Comparison of ENCODE assay signal across 14 mouse cellular contexts in the genomic region with DNA sequence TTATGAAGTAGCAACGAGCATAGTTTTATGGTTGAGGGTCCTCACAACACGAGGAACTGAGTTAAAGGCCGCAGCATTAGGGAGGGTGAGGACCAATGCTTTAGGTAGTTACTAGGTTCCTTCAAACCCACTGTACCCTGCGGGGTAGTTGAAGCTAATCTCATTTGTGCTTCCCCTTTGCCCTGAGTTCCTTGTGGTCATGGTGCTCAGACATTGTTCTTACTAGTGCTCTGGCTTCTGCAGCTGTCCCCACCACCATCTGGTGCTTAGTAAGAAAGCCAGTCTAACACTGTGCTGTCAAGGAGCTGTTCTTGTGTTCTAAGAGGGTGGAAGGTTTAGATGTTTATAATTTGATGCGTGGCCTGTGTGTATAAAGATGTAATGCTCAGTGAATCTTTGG. TPM values are rescaled to one million over a fixed set of nuclear protein-coding genes. Genes with fewer than 3 reads are reported as not detected.
DNase-seq lines count a peak whose midpoint lies in the region; ATAC-seq and TF ChIP-seq lines count a peak whose summit lies in the region.
"Had no signal": no experiment of that assay in that cellular context is flagged by ENCODE, and none has a peak within 500 bp of the region (broad histone marks: within the 10 kb centered on the region; RNA-seq: fewer than 3 reads in every experiment).

No protein-coding gene starts in this region.

- no peak for ATAC-seq in heart, embryonic 11.5 days (replicated peaks; ENCODE audit: insufficient number of reproducible peaks, low FRiP score, low TSS enrichment)
- no peak for ATAC-seq in intestine, embryonic 16.5 days
- ATAC-seq in intestine, postnatal 0 days, result no peak

- WGBS in heart, embryonic 11.5 days (ENCODE audit: insufficient replicate concordance), result 54% methylated on average over 5 of the region's 5 CpGs
- 63% methylated on average over 5 of the region's 5 CpGs for WGBS in intestine, embryonic 16.5 days
- WGBS in intestine, postnatal 0 days, result 68% methylated on average over 5 of the region's 5 CpGs

- no peaks in the 10 kb centered on the region for H3K27me3 ChIP-seq in heart, embryonic 11.5 days (ENCODE audit: control insufficient read depth, insufficient read depth, low read length)
- H3K27me3 ChIP-seq in intestine, embryonic 16.5 days (replicated peaks; ENCODE audit: control insufficient read depth, insufficient read depth, low read length), result no peaks in the 10 kb centered on the region
- H3K27me3 ChIP-seq in intestine, postnatal 0 days (replicated peaks; ENCODE audit: control insufficient read depth, insufficient read depth, low read length), result no peaks in the 10 kb centered on the region
- H3K27me3 ChIP-seq in myocyte (ENCODE audit: control insufficient read depth, insufficient read depth, insufficient read length), result no peaks in the 10 kb centered on the region

- no peak overlapping the region for H3K9ac ChIP-seq in heart, embryonic 11.5 days (ENCODE audit: low read depth, low read length)
- H3K9ac ChIP-seq in intestine, embryonic 16.5 days (ENCODE audit: low read depth, low read length), result no peak overlapping the region
- H3K9ac ChIP-seq in intestine, postnatal 0 days (ENCODE audit: low read depth, low read length), result no peak overlapping the region
- H3K9ac ChIP-seq: lung, embryonic 14.5 days had no signal

- no peak for TF ChIP-seq POLR2A in embryonic fibroblast, embryonic 13.5 days (IDR thresholded peaks at IDR 0.05; ENCODE audit: low read depth, low read length)
- TF ChIP-seq POLR2A in myocyte (IDR thresholded peaks at IDR 0.05; ENCODE audit: insufficient read length, low read depth), result no peak

- no peaks in the 10 kb centered on the region for H3K9me3 ChIP-seq in heart, embryonic 11.5 days (replicated peaks; ENCODE audit: control insufficient read depth, low read length)
- H3K9me3 ChIP-seq in intestine, embryonic 16.5 days (ENCODE audit: control insufficient read depth, low read length), result no peaks in the 10 kb centered on the region
- H3K9me3 ChIP-seq in intestine, postnatal 0 days (ENCODE audit: control insufficient read depth), result no peaks in the 10 kb centered on the region

- H3K4me3 ChIP-seq in heart, embryonic 11.5 days (ENCODE audit: low read depth, low read length), result no peak overlapping the region
- no peak overlapping the region for H3K4me3 ChIP-seq in intestine, embryonic 16.5 days (ENCODE audit: low read length)
- H3K4me3 ChIP-seq in intestine, postnatal 0 days (ENCODE audit: low read depth, low read length), result no peak overlapping the region
- no peak overlapping the region for H3K4me3 ChIP-seq in embryonic fibroblast, embryonic 13.5 days (ENCODE audit: insufficient read depth, low read length)
- no peak overlapping the region for H3K4me3 ChIP-seq in myocyte

- H3K79me2 ChIP-seq in myocyte (ENCODE audit: control insufficient read depth, insufficient read depth), result peaks cover 61% of the 10 kb centered on the region

- TF ChIP-seq CTCF in intestine, postnatal 0 days (IDR thresholded peaks at IDR 0.05; ENCODE audit: low read depth), result no peak
- no peak for TF ChIP-seq CTCF in embryonic fibroblast, embryonic 13.5 days (IDR thresholded peaks at IDR 0.05; ENCODE audit: borderline replicate concordance, insufficient read depth, low read length)

- DNase-seq in heart, postnatal 4 days, result no peak
- DNase-seq in urinary bladder, postnatal 4 days (ENCODE audit: low spot score in 2 of 2), result no peak
- DNase-seq: B cell, adult 2 months; cerebellum, adult 2 months; gastrocnemius, postnatal 10 days; liver; thymus, postnatal 4 days had no signal

- no peak overlapping the region for H3K4me2 ChIP-seq in heart, embryonic 11.5 days
- H3K4me2 ChIP-seq in intestine, embryonic 16.5 days (ENCODE audit: low read depth, low read length), result no peak overlapping the region
- no peak overlapping the region for H3K4me2 ChIP-seq in intestine, postnatal 0 days (replicated peaks; ENCODE audit: low read depth)
- no peak overlapping the region for H3K4me2 ChIP-seq in myocyte (ENCODE audit: low read depth)
- H3K4me2 ChIP-seq: lung, embryonic 14.5 days had no signal

- 0 out of 2 replicates have a peak, but pooled peaks cover 4% of the 10 kb centered on the region for H3K36me3 ChIP-seq in heart, embryonic 11.5 days (ENCODE audit: control insufficient read depth, insufficient read depth, low read length)
- H3K36me3 ChIP-seq in intestine, embryonic 16.5 days (ENCODE audit: control insufficient read depth, insufficient read depth, low read length), result peaks cover 9% of the 10 kb centered on the region; the same call in 1 of the 2 replicates
- H3K36me3 ChIP-seq in intestine, postnatal 0 days (ENCODE audit: control insufficient read depth, insufficient read depth), result peaks cover 19% of the 10 kb centered on the region
- H3K36me3 ChIP-seq in myocyte (ENCODE audit: control insufficient read depth, insufficient read depth), result no peaks in the 10 kb centered on the region

- peak overlapping the region; percentile 59 for H3K27ac ChIP-seq in heart, embryonic 11.5 days (ENCODE audit: low read depth, low read length)
- H3K27ac ChIP-seq in intestine, embryonic 16.5 days (ENCODE audit: low read length), result peak overlapping the region; percentile 18
- H3K27ac ChIP-seq in intestine, postnatal 0 days (ENCODE audit: low read depth, low read length), result no peak overlapping the region
- H3K27ac ChIP-seq in embryonic fibroblast, embryonic 13.5 days (ENCODE audit: insufficient read depth, low read length), result peak overlapping the region; percentile 43
- H3K27ac ChIP-seq: stomach, postnatal 0 days had no signal

- H3K4me1 ChIP-seq in heart, embryonic 11.5 days (ENCODE audit: control insufficient read depth, insufficient read depth, low read length), result peaks cover 31% of the 10 kb centered on the region
- H3K4me1 ChIP-seq in intestine, embryonic 16.5 days (ENCODE audit: control insufficient read depth, insufficient read depth, low read length), result peaks cover 30% of the 10 kb centered on the region
- peaks cover 6% of the 10 kb centered on the region; the same call in 1 of the 2 replicates for H3K4me1 ChIP-seq in intestine, postnatal 0 days (replicated peaks; ENCODE audit: control insufficient read depth, insufficient read depth, low read length)
- peaks cover 18% of the 10 kb centered on the region for H3K4me1 ChIP-seq in embryonic fibroblast, embryonic 13.5 days (ENCODE audit: control insufficient read depth, insufficient read depth, low read length)

- H3ac ChIP-seq in myocyte (ENCODE audit: control insufficient read depth, insufficient read length), result no peak overlapping the region

TF ChIP-seq in myocyte, 11 proteins besides CTCF, POLR2A, EP300 and RAD21:
- TF ChIP-seq TCF3 (IDR thresholded peaks at IDR 0.05; ENCODE audit: insufficient read length, low read depth), result no peak
- TF ChIP-seq MAX (IDR thresholded peaks at IDR 0.05; ENCODE audit: low read depth), result no peak
- TF ChIP-seq CEBPB (IDR thresholded peaks at IDR 0.05; ENCODE audit: insufficient read depth, poor library complexity, severe bottlenecking), result no peak
- no peak for TF ChIP-seq USF1 (IDR thresholded peaks at IDR 0.05; ENCODE audit: low read depth)
- TF ChIP-seq MYOG (IDR thresholded peaks at IDR 0.05; ENCODE audit: control insufficient read depth in 1 of 3, insufficient read depth in 1 of 3, insufficient read length in 2 of 3, low read depth in 2 of 3), result peak in 2 of 3 experiments; percentile 55 to 69
- peak; percentile 21 for TF ChIP-seq TCF12 (IDR thresholded peaks at IDR 0.05; ENCODE audit: insufficient read depth, poor library complexity, severe bottlenecking)
- TF ChIP-seq MYOD1 (IDR thresholded peaks at IDR 0.05; ENCODE audit: control insufficient read depth in 1 of 3, insufficient read length in 2 of 3, low read depth in 2 of 3), result peak in 2 of 3 experiments; percentile 67 to 73
- no peak for TF ChIP-seq SRF (IDR thresholded peaks at IDR 0.05; ENCODE audit: control insufficient read depth, insufficient read length, low read depth)

RNA-seq across cellular contexts. Expression of a gene that starts 25.7 kb away (rescaled TPM):
- polyA plus RNA-seq in heart, embryonic 11.5 days (2014; fragmentation: Nextera tagmentation; extraction: Ambion mirVana), result 20.2 and 23.7 TPM in 2 replicates
- total RNA-seq in heart, postnatal 4 days (2021), result 10 to 100 TPM; 68.5 to 72.0 TPM
- polyA plus RNA-seq in intestine, embryonic 16.5 days (2015; fragmentation: Nextera tagmentation; extraction: Ambion mirVana), result 10.8 and 11.4 TPM in 2 replicates
- polyA plus RNA-seq in intestine, postnatal 0 days (2015; fragmentation: Nextera tagmentation; extraction: Ambion mirVana), result 10.4 and 10.7 TPM in 2 replicates
- polyA plus RNA-seq in embryonic fibroblast, embryonic 13.5 days (2011; ENCODE audit: insufficient read length, low read depth, missing spikeins), result 245 and 297 TPM in 2 replicates
- 11.5 TPM for polyA plus RNA-seq in myocyte (2012; fragmentation: generic; extraction: Trizol)
